Mouse (Mus musculus) WW6 (cell line): Measurements from ENCODE around the gene Stx8.
A peak's percentile ranks its signal among the peaks of the same experiment; 100 is the strongest.

Source experiments
- DNase-seq: peaks from one replicate; pipeline ENCODE4 v3.0.0-alpha.2; 2013; ENCODE audit warnings: low read depth, low spot score

Gene Stx8

DNA sequence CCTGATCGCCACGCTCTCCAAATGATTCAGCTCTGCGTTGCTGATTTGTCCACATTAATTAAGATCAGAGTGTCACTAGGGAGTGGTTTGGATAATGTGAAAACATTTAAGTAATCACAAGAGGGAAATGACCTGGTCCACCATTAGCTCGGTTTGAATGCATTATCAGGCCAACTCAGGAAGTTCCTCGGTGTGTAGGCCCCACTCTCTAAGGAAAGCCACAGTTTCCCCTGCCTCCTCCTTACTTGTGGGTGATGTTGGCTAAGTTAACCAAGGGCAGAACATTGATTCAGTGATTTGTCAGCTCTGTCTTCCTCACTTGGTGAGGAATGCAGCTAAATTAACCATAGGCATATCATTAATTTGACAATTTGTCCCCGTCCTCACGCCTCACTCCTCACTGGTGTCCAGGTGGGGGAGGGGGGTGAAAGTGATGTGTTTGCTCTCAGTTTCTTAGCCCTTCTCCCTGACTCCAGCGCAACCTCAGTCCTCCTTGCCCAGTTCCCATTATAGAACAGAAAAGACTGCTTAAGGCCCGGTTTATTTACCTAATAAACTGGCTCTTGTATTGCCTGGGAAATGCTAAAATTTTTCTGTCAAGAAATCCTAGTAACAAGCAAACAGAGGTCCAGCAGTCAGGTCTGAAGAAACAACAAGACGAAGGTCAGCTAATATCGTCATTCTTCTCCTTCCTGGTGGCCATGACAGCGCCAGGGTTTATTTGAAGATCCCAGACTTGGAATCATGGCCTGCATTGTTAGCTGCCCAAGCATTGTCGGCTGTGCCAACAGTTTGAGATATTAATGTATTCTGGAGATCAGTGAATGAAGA is 178.5 kb downstream of the Stx8 start:
- no peak for DNase-seq

DNA sequence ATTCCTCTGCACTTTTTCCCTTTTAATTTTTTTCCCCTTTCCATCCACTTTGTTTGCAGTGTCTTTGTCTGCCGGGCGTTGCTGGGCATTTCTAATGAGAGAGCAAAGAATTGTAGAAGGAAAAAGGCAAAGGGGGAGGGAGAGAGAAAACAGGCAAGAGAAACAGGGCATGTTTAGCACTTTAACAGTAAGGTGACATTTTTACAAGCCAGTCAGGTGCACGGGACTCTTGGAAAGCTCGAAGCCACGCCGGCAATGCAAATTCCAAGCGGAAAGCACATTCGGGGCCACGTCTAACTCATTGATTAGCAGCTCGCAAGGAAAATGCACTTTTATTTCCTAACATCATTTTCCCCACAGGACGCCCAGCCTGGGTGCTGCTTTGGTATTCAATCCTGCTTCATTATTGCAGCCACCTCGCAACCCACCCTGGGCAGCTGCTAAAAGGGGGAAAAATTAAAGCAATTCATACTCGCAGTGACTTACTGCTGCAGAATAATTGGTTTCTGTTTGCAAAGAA is 179.1 kb downstream of the Stx8 start:
- no peak for DNase-seq

- no peak for DNase-seq
These were observed 179.8 kb downstream of the Stx8 start for GRCm38 (mm10) chr11:68145586-68146455.

GRCm38 (mm10) chr11:68146456-68146851 is 180.5 kb downstream of the Stx8 start:
- DNase-seq = peak; percentile 65

GRCm38 (mm10) chr11:68150938-68151337 is 184.9 kb downstream of the Stx8 start:
- no peak for DNase-seq

GRCm38 (mm10) chr11:68155821-68156220 is 189.8 kb downstream of the Stx8 start:
- no peak for DNase-seq

- no peak for DNase-seq
These were observed 192.2 kb downstream of the Stx8 start for GRCm38 (mm10) chr11:68158166-68158565.

DNA sequence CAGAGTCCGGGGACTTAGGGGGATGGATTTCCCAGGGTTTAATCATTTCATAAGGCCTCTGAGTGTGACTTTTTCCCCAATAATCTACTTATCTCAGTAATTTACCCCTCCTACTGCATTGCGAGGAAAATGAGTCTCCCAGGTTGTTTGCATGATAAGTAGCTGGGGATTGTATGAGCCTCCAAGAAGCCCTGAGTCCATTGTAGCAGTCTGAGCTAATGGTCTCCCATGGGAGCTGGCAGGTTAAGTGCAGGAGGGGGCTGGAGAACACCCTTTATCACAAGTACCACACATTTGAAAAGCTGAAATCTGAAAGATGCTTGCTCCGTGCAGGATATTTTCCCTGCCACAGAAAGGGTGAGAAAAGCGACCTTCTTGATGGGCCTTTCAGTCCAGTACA is 193.9 kb downstream of the Stx8 start:
- DNase-seq = no peak

DNA sequence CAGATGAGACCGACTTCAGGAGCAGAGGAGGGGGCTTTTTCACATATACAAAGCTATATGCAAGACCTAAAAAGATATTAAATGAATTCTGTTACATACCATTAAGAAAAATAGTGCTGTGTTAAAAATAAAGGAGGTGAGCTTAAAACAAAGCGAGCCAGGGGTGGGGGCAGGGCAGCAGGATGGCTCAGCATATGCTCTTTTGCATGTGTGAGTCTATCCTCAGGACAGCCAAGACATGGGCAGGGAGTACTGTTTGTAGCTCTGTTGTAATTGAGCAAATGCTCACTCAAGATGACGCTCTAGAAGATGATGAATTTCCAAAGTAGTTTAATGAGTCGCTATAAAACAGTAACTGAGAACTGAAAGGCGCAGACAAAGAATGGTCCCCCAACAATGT is 198.4 kb downstream of the Stx8 start:
- no peak for DNase-seq

GRCm38 (mm10) chr11:68168427-68168826 is 202.4 kb downstream of the Stx8 start:
- no peak for DNase-seq

- DNase-seq = no peak
These were observed 206.1 kb downstream of the Stx8 start for GRCm38 (mm10) chr11:68171973-68172647.

GRCm38 (mm10) chr11:68172648-68173045 is 206.7 kb downstream of the Stx8 start:
- DNase-seq = no peak

- no peak for DNase-seq
These were observed 210.6 kb downstream of the Stx8 start for GRCm38 (mm10) chr11:68176550-68176949.

DNA sequence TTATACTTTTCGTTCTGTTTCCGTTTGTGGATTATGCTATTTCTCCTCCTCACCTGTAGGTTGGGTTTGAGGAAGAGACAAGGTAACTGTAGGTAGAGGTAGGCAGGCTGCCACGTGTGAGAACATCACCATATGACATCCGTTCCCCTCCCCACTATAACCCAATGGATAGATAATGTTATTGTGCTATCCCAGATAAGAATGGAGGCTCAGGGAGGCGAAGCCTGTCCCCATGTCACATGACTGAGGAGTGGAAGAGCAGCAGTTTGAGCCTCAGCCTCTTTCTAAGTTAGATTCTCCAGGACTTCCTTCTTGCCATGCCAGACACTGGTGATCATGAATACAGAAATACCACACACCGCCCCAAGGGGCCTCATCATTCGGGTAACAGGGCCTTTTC is 211.4 kb downstream of the Stx8 start:
- no peak for DNase-seq

GRCm38 (mm10) chr11:68185647-68186046 is 219.7 kb downstream of the Stx8 start:
- DNase-seq = no peak

DNA sequence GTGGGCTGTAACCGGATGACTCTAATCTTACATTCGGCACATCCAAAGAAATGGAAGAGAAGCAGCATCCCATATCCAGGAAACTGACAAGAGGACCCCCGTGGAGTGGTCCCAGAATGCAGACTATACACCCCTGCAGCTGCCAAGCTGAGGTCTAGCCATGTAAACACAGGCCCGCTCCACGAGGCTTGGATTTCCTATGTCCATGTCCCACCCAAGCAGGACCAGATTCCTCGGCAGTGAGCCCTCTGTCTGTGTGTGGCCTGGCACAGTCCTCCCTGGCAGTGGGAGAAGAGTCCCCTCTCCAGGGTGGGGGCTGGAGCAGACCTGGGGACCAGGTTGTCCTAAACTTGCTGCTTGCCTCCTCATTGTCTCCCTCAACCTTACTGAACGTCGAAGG is 221.2 kb downstream of the Stx8 start:
- DNase-seq = no peak

- no peak for DNase-seq
These were observed 222.8 kb downstream of the Stx8 start for GRCm38 (mm10) chr11:68188695-68189201.

DNA sequence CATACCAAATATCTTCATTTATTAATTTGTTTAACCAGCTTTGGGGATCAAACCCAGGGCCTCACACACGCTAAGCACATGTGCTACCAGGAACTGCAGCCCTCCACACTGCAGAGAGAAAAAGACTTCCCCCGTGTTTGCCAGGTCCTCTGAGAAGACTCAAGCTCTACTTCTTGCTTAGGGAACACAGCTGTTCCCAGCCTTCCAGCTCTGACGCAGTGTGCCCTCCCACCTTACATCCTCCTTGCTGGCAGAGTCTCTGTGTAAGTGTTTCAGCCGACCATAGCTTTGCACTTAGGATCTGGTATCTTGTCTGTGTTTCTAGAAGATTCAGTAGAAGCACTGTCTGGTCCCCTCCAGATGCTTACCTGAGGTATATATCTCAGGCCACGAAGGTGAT is 224.9 kb downstream of the Stx8 start:
- no peak for DNase-seq

DNA sequence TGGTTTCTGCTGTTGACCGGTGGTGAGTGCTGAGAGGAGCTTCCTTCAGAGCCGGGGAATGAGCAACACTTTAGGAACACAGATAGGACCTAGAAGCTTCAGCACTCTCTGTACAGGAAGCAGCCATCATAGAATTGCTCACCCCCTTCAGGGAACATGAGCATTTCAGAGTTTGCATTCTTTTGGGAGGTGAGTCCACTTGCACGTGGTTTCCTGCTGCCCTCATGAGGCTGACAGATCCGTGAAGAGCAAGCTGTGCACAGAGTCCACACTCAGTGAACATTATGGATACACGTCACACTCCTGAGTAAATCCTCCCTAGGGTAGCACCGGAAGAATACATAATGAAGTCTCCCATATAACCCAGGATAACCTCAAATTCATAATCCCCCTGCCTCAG is 229.2 kb downstream of the Stx8 start:
- DNase-seq = no peak

DNA sequence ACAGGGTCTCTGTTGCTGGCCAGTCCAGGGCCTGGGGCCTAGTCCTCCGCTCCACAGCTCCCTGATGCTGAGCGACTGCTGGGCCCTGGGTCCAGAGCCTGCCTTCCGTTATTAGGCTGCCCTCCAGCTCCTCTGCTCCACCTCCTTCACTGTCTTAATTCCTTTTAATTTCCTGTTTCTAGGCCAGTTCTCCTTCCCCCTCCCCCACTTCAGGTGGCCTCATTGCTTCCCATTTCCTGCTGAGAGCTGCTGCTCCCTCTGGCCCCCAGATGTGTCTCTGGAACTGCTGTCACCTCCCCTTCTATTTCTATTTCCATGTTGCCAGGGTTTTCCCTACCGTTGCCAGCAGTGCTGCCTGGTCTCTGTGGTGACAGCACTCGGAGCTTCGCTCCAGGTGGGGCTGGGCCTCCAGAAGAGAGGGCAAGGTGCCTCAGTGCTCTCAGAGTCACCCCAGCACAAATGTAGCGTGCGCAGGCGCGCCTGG is 229.7 kb downstream of the Stx8 start:
- DNase-seq = no peak

DNA sequence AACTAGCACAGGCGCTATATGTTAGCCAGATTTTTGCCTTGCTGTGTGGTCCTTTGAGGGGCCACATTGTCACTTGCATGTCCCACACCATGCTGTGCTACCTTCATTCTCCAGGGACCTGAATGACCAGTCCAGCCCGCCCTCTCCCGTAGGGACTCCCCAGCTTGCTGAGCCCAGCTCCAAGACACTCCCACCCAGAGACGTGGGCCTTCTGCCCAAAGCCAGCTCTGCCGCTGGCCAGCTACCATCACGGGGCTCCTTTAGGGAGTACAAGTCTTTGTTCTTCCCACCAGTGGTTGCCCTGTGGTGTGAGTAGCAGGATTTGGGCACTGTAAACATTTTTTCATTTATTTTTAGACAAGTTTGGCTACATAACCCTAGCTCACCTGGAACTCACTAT is 230.6 kb downstream of the Stx8 start:
- DNase-seq = no peak

GRCm38 (mm10) chr11:68197471-68197870 is 231.5 kb downstream of the Stx8 start:
- no peak for DNase-seq
